Mouse (Mus musculus) cerebellum, adult 9-10 months (tissue): ENCODE data around the gene Tbc1d5.
A peak's percentile ranks its signal among the peaks of the same experiment; 100 is the strongest.

Experiments
- DNase-seq: peaks from one replicate; pipeline ENCODE4 v3.0.0; 2022

The Tbc1d5 gene

GRCm38 (mm10) chr17:51040861-51041260 is 138.3 kb downstream of the Tbc1d5 start:
- no peak for DNase-seq

- no peak for DNase-seq
These were observed 155.9 kb downstream of the Tbc1d5 start for GRCm38 (mm10) chr17:51023227-51023626.

GRCm38 (mm10) chr17:51016384-51016783 is 162.8 kb downstream of the Tbc1d5 start:
- DNase-seq: no peak

- no peak for DNase-seq
These were observed 165.2 kb downstream of the Tbc1d5 start for GRCm38 (mm10) chr17:51013908-51014307.

- DNase-seq: no peak
These were observed 176.0 kb downstream of the Tbc1d5 start for GRCm38 (mm10) chr17:51003179-51003578.

GRCm38 (mm10) chr17:50998216-50998615 is 180.9 kb downstream of the Tbc1d5 start:
- DNase-seq: no peak

- DNase-seq: no peak
These were observed 185.7 kb downstream of the Tbc1d5 start for GRCm38 (mm10) chr17:50993294-50993993.

- DNase-seq: no peak
These were observed 188.3 kb downstream of the Tbc1d5 start for GRCm38 (mm10) chr17:50990770-50991405.

GRCm38 (mm10) chr17:50987935-50988334 is 191.2 kb downstream of the Tbc1d5 start:
- DNase-seq: no peak

- no peak for DNase-seq
These were observed 197.2 kb downstream of the Tbc1d5 start for GRCm38 (mm10) chr17:50981933-50982332.

- no peak for DNase-seq
These were observed 207.0 kb downstream of the Tbc1d5 start for GRCm38 (mm10) chr17:50972142-50972541.

- DNase-seq: no peak
These were observed 213.0 kb downstream of the Tbc1d5 start for GRCm38 (mm10) chr17:50966147-50966546.

- no peak for DNase-seq
These were observed 224.8 kb downstream of the Tbc1d5 start for GRCm38 (mm10) chr17:50954313-50954712.

GRCm38 (mm10) chr17:50922308-50922707 is 256.8 kb downstream of the Tbc1d5 start:
- DNase-seq: no peak

- no peak for DNase-seq
These were observed 263.9 kb downstream of the Tbc1d5 start for GRCm38 (mm10) chr17:50915216-50915615.

GRCm38 (mm10) chr17:50908568-50909335 is 270.4 kb downstream of the Tbc1d5 start:
- no peak for DNase-seq

- no peak for DNase-seq
These were observed 271.0 kb downstream of the Tbc1d5 start for GRCm38 (mm10) chr17:50908160-50908559.

- no peak for DNase-seq
These were observed 272.5 kb downstream of the Tbc1d5 start for GRCm38 (mm10) chr17:50906630-50907029.

GRCm38 (mm10) chr17:50904463-50904862 is 274.7 kb downstream of the Tbc1d5 start:
- DNase-seq: no peak

- DNase-seq: no peak
These were observed 281.3 kb downstream of the Tbc1d5 start for GRCm38 (mm10) chr17:50897867-50898266.

- no peak for DNase-seq
These were observed 289.7 kb downstream of the Tbc1d5 start for GRCm38 (mm10) chr17:50889475-50889874.

- DNase-seq: no peak
These were observed 299.2 kb downstream of the Tbc1d5 start for GRCm38 (mm10) chr17:50879910-50880309.

GRCm38 (mm10) chr17:50876451-50876850 is 302.7 kb downstream of the Tbc1d5 start:
- DNase-seq: no peak

- DNase-seq: peak; percentile 1
These were observed 305.1 kb downstream of the Tbc1d5 start for GRCm38 (mm10) chr17:50874067-50874466.
